Mouse (Mus musculus) MEL (cell line): ENCODE measurements at regions not wholly inside any gene's neighbourhood (a gene's known extent, or its start where the extent isn't known, plus 50 kb on each side); places are given as distances from the start of the nearest gene placed in this dataset.

ENCODE experiments used
- DNase-seq: peaks from one replicate; pipeline ENCODE4 v3.0.0; 2011; ENCODE audit warnings: low read depth, low spot score
- H3K27ac ChIP-seq: 2 replicates; pipeline ENCODE4 v1.5.1; 2012; ENCODE audit warnings: low read depth, mild to moderate bottlenecking, control low read depth, low read length, moderate library complexity; ENCODE audit not compliant: control insufficient read depth
- H3K27me3 ChIP-seq, 2 experiments: fragments of 150-350 bp in 1 of 2; sonication (generic) in 1 of 2; 2 replicates each; pipeline ENCODE4 v1.6.1; 2012; ENCODE audit warnings: low read length in 2 of 2, mild to moderate bottlenecking in 2 of 2, improper control_type of control experiment in 1 of 2, moderate library complexity in 1 of 2; ENCODE audit not compliant: insufficient read depth in 2 of 2, control insufficient read depth in 1 of 2
- H3K36me3 ChIP-seq, 2 experiments: 2 replicates each; pipeline ENCODE4 v1.6.1; 2012 to 2014; ENCODE audit warnings: low read length in 2 of 2, improper control_type of control experiment in 1 of 2, inconsistent platforms in 1 of 2, mild to moderate bottlenecking in 1 of 2; ENCODE audit not compliant: insufficient read depth in 2 of 2, control insufficient read depth in 1 of 2
- H3K4me1 ChIP-seq, 2 experiments: fragments of 150-350 bp in 1 of 2; sonication (generic) in 1 of 2; 2 replicates each; pipeline ENCODE4 v1.6.1; 2012; ENCODE audit warnings: low read length in 2 of 2, improper control_type of control experiment in 1 of 2, mild to moderate bottlenecking in 1 of 2; ENCODE audit not compliant: insufficient read depth in 2 of 2, control insufficient read depth in 1 of 2
- H3K4me3 ChIP-seq, 2 experiments: fragments of 150-350 bp in 1 of 2; sonication (generic) in 1 of 2; 2 replicates each; pipeline ENCODE4 v1.5.1; 2012; ENCODE audit warnings: low read depth in 2 of 2, low read length in 2 of 2, mild to moderate bottlenecking in 2 of 2, moderate library complexity in 2 of 2, control low read depth in 1 of 2, improper control_type of control experiment in 1 of 2; ENCODE audit not compliant: control insufficient read depth in 1 of 2, insufficient read depth in 1 of 2
- H3K79me2 ChIP-seq: 2 replicates; pipeline ENCODE4 v1.6.1; 2012; ENCODE audit warnings: mild to moderate bottlenecking, low read length, moderate library complexity; ENCODE audit not compliant: control insufficient read depth, poor library complexity, insufficient read depth
- H3K9ac ChIP-seq: 2 replicates; pipeline ENCODE4 v1.6.1; 2012; ENCODE audit warnings: low read depth, mild to moderate bottlenecking, control low read depth, low read length, moderate library complexity; ENCODE audit not compliant: control insufficient read depth, poor library complexity, severe bottlenecking
- H3K9me3 ChIP-seq: fragments of 150-350 bp; sonication (generic); replicated peaks from 2 replicates; pipeline ENCODE4 v1.6.1; 2012; ENCODE audit warnings: mild to moderate bottlenecking, low read length, improper control_type of control experiment, moderate library complexity; ENCODE audit not compliant: insufficient read depth
- CTCF ChIP-seq, 3 experiments: IDR thresholded peaks in 2 of 3; conservative IDR thresholded peaks in 1 of 3; 2 replicates each; pipeline ENCODE4 v1.5.1; 2011 to 2012; ENCODE audit warnings: low read length in 3 of 3, low read depth in 2 of 3, mild to moderate bottlenecking in 2 of 3, improper control_type of control experiment in 1 of 3, inconsistent platforms in 1 of 3, mixed read lengths in 1 of 3, moderate library complexity in 1 of 3; ENCODE audit not compliant: control insufficient read depth in 1 of 3, insufficient read depth in 1 of 3, poor library complexity in 1 of 3, severe bottlenecking in 1 of 3
- EP300 ChIP-seq, 2 experiments: IDR thresholded peaks; 2 replicates each; pipeline ENCODE4 v1.6.1; 2011; ENCODE audit warnings: improper control_type of control experiment in 2 of 2, low read length in 2 of 2, low read depth in 1 of 2, mild to moderate bottlenecking in 1 of 2
- ETS1 ChIP-seq: IDR thresholded peaks from 2 replicates; pipeline ENCODE4 v1.6.1; 2012; ENCODE audit warnings: low read depth, mild to moderate bottlenecking, inconsistent platforms, low read length, improper control_type of control experiment, moderate library complexity
- GABPA ChIP-seq: IDR thresholded peaks from 2 replicates; pipeline ENCODE4 v1.6.1; 2012; ENCODE audit warnings: low read depth, mild to moderate bottlenecking, inconsistent platforms, low read length, improper control_type of control experiment, moderate library complexity
- JUND ChIP-seq: IDR thresholded peaks from 2 replicates; pipeline ENCODE4 v1.6.1; 2011; ENCODE audit warnings: low read depth, mild to moderate bottlenecking, improper control_type of control experiment, low read length
- MAX ChIP-seq: IDR thresholded peaks from 2 replicates; pipeline ENCODE4 v1.6.1; 2011; ENCODE audit warnings: low read length, improper control_type of control experiment
- MEF2A ChIP-seq: IDR thresholded peaks from 2 replicates; pipeline ENCODE4 v1.6.1; 2014; ENCODE audit warnings: low read depth, mild to moderate bottlenecking, inconsistent platforms, low read length, improper control_type of control experiment; ENCODE audit not compliant: poor library complexity, insufficient replicate concordance, severe bottlenecking; ENCODE audit errors: extremely low read depth
- MYC ChIP-seq: IDR thresholded peaks from 2 replicates; pipeline ENCODE4 v1.6.1; 2011; ENCODE audit warnings: low read depth, mild to moderate bottlenecking, low read length, improper control_type of control experiment, moderate library complexity
- POLR2A ChIP-seq, 2 experiments: IDR thresholded peaks; 2 replicates each; pipeline ENCODE4 v1.6.1; 2011 to 2012; ENCODE audit warnings: low read length in 2 of 2, mild to moderate bottlenecking in 2 of 2, control low read depth in 1 of 2, improper control_type of control experiment in 1 of 2, low read depth in 1 of 2, moderate library complexity in 1 of 2; ENCODE audit not compliant: control insufficient read depth in 1 of 2, insufficient read depth in 1 of 2, poor library complexity in 1 of 2
- RCOR1 ChIP-seq: IDR thresholded peaks from 2 replicates; pipeline ENCODE4 v1.6.1; 2012; ENCODE audit warnings: low read depth, mild to moderate bottlenecking, inconsistent platforms, low read length, improper control_type of control experiment
- USF1 ChIP-seq: IDR thresholded peaks from 2 replicates; pipeline ENCODE4 v1.6.1; 2014; ENCODE audit warnings: low read depth, mild to moderate bottlenecking, inconsistent platforms, low read length, improper control_type of control experiment, moderate library complexity
- ZKSCAN1 ChIP-seq: IDR thresholded peaks from 2 replicates; pipeline ENCODE4 v1.6.1; 2012; ENCODE audit warnings: low read depth, mild to moderate bottlenecking, inconsistent platforms, low read length, improper control_type of control experiment, moderate library complexity

- no peaks in the 10 kb centered on the region for H3K79me2 ChIP-seq
- H3K4me3 ChIP-seq: no peak overlapping the region
- no peaks in the 10 kb centered on the region for H3K4me1 ChIP-seq
- no peaks in the 10 kb centered on the region for H3K27me3 ChIP-seq
- DNase-seq: no peak
- H3K9me3 ChIP-seq: no peaks in the 10 kb centered on the region
- H3K36me3 ChIP-seq: no peaks in the 10 kb centered on the region
- TF ChIP-seq MYC (no peak), MEF2A (no peak), MAX (no peak)
- no peak overlapping the region for H3K27ac ChIP-seq
- no peak overlapping the region for H3K9ac ChIP-seq
Observed at GRCm38 (mm10) chr12:44006795-44007194, 203.3 kb downstream of the Dnajb9 start.

- DNase-seq: no peak
- no peak overlapping the region for H3K27ac ChIP-seq
- no peaks in the 10 kb centered on the region for H3K9me3 ChIP-seq
- H3K4me1 ChIP-seq: no peaks in the 10 kb centered on the region
- H3K9ac ChIP-seq: no peak overlapping the region
- no peaks in the 10 kb centered on the region for H3K27me3 ChIP-seq
- H3K4me3 ChIP-seq: no peak overlapping the region
- H3K79me2 ChIP-seq: no peaks in the 10 kb centered on the region
- H3K36me3 ChIP-seq: no peaks in the 10 kb centered on the region
- no peak for TF ChIP-seq CTCF (IDR thresholded peaks at IDR 0.05 in 2 of 3, conservative IDR thresholded peaks at IDR 0.05 in 1 of 3; ENCODE audit: control insufficient read depth in 1 of 3, insufficient read depth in 1 of 3, low read depth in 2 of 3, low read length in 3 of 3, poor library complexity in 1 of 3, severe bottlenecking in 1 of 3)
- no peak for TF ChIP-seq RCOR1
- no peak for TF ChIP-seq ZKSCAN1
- TF ChIP-seq USF1: no peak
- TF ChIP-seq POLR2A (IDR thresholded peaks at IDR 0.05; ENCODE audit: control insufficient read depth in 1 of 2, insufficient read depth in 1 of 2, low read depth in 1 of 2, low read length in 2 of 2, poor library complexity in 1 of 2): no peak
- no peak for TF ChIP-seq GABPA
- no peak for TF ChIP-seq JUND
- TF ChIP-seq, all 39 proteins: peak for 0
Observed at GRCm38 (mm10) chr12:43983548-43983947, 226.6 kb downstream of the Dnajb9 start.

- Histone ChIP-seq H3K27ac (no peak overlapping the region), H3K27me3 (no peaks in the 10 kb centered on the region), H3K79me2 (no peaks in the 10 kb centered on the region), H3K9me3 (no peaks in the 10 kb centered on the region), H3K9ac (no peak overlapping the region), H3K36me3 (no peaks in the 10 kb centered on the region)
- TF ChIP-seq USF1 (no peak), ETS1 (0 out of 2 replicates have a peak, but pooled peaks have one; percentile 18), EP300 (IDR thresholded peaks at IDR 0.05; ENCODE audit: low read depth in 1 of 2, low read length in 2 of 2) (peak in 1 of 2 experiments; percentile 54; a peak in 1 of 4 replicates)
- TF ChIP-seq, all 39 proteins: peak for 2
- no peaks in the 10 kb centered on the region for H3K4me1 ChIP-seq
- DNase-seq: peak; percentile 23
- H3K4me3 ChIP-seq: no peak overlapping the region
Observed at GRCm38 (mm10) chr12:43963973-43964372, 246.2 kb downstream of the Dnajb9 start.
